Mouse (Mus musculus): ENCODE results near the gene Lpcat4. TPM values are rescaled to one million over a fixed set of nuclear protein-coding genes. Genes with fewer than 3 reads are reported as not detected.

The Lpcat4 gene
- total and polyA plus RNA-seq, 3 experiments = 11.7 to 69.9 TPM; not detected in 1

GRCm38 (mm10) chr2:112224356-112224755 lies 14.9 kb upstream of the Lpcat4 start:
- H3K9ac ChIP-seq (ENCODE audit: control insufficient read depth, low read depth, low read length, poor library complexity, severe bottlenecking) = no peak overlapping the region
- H3K79me2 ChIP-seq (ENCODE audit: control insufficient read depth, insufficient read depth, low read length, poor library complexity) = no peaks in the 10 kb centered on the region
- H3K9me3 ChIP-seq (replicated peaks; ENCODE audit: insufficient read depth, low read length) = no peaks in the 10 kb centered on the region
- no peak overlapping the region for H3K27ac ChIP-seq (ENCODE audit: control insufficient read depth, low read depth, low read length)
- DNase-seq (ENCODE audit: low read depth, low spot score) = no peak
- H3K27me3 ChIP-seq (ENCODE audit: control insufficient read depth in 1 of 2, insufficient read depth in 2 of 2, low read length in 2 of 2) = no peaks in the 10 kb centered on the region; a peak in 2 of 4 replicates
- H3K4me3 ChIP-seq (ENCODE audit: control insufficient read depth in 1 of 2, insufficient read depth in 1 of 2, low read depth in 2 of 2, low read length in 2 of 2) = no peak overlapping the region
- no peak for TF ChIP-seq EP300 (IDR thresholded peaks at IDR 0.05; ENCODE audit: low read depth in 1 of 2, low read length in 2 of 2)
- TF ChIP-seq NELFE (IDR thresholded peaks at IDR 0.05; ENCODE audit: low read depth, low read length) = no peak
- TF ChIP-seq KAT2A (conservative IDR thresholded peaks at IDR 0.05; ENCODE audit: low read depth, low read length) = no peak
- TF ChIP-seq SIN3A (IDR thresholded peaks at IDR 0.05; ENCODE audit: low read length) = no peak
- TF ChIP-seq E2F4 (IDR thresholded peaks at IDR 0.05; ENCODE audit: borderline replicate concordance, low read depth, low read length) = no peak
- TF ChIP-seq USF1 (IDR thresholded peaks at IDR 0.05; ENCODE audit: low read depth, low read length) = no peak
- no peak for TF ChIP-seq MAZ (IDR thresholded peaks at IDR 0.05; ENCODE audit: low read depth, low read length)
- no peak for TF ChIP-seq HCFC1 (IDR thresholded peaks at IDR 0.05; ENCODE audit: low read depth, low read length)
- TF ChIP-seq RCOR1 (IDR thresholded peaks at IDR 0.05; ENCODE audit: low read depth, low read length) = no peak
- no peak for TF ChIP-seq POLR2AphosphoS2 (IDR thresholded peaks at IDR 0.05; ENCODE audit: low read length)
- H3K36me3 ChIP-seq (ENCODE audit: control insufficient read depth in 1 of 2, insufficient read depth in 2 of 2, low read length in 2 of 2) = peaks cover 0 to 2% of the 10 kb centered on the region in 2 experiments; a peak in 1 of 4 replicates
- peaks cover 0 to 6% of the 10 kb centered on the region in 2 experiments; a peak in 1 of 4 replicates for H3K4me1 ChIP-seq (ENCODE audit: control insufficient read depth in 1 of 2, insufficient read depth in 2 of 2, low read length in 2 of 2)

GRCm38 (mm10) chr2:112232623-112233022 lies 6.6 kb upstream of the Lpcat4 start:
- Histone ChIP-seq H3K27me3 (ENCODE audit: control insufficient read depth in 1 of 2, insufficient read depth in 2 of 2, low read length in 2 of 2) (peaks cover 6 to 14% of the 10 kb centered on the region in 2 experiments), H3K27ac (ENCODE audit: control insufficient read depth, low read depth, low read length) (no peak overlapping the region), H3K36me3 (ENCODE audit: control insufficient read depth in 1 of 2, insufficient read depth in 2 of 2, low read length in 2 of 2) (no peaks in the 10 kb centered on the region), H3K4me3 (ENCODE audit: control insufficient read depth in 1 of 2, insufficient read depth in 1 of 2, low read depth in 2 of 2, low read length in 2 of 2) (no peak overlapping the region), H3K79me2 (ENCODE audit: control insufficient read depth, insufficient read depth, low read length, poor library complexity) (no peaks in the 10 kb centered on the region), H3K9me3 (replicated peaks; ENCODE audit: insufficient read depth, low read length) (no peaks in the 10 kb centered on the region), H3K9ac (ENCODE audit: control insufficient read depth, low read depth, low read length, poor library complexity, severe bottlenecking) (no peak overlapping the region), H3K4me1 (ENCODE audit: control insufficient read depth in 1 of 2, insufficient read depth in 2 of 2, low read length in 2 of 2) (no peaks in the 10 kb centered on the region; a peak in 1 of 4 replicates)
- TF ChIP-seq EP300 (IDR thresholded peaks at IDR 0.05; ENCODE audit: low read depth in 1 of 2, low read length in 2 of 2) (no peak), KAT2A (conservative IDR thresholded peaks at IDR 0.05; ENCODE audit: low read depth, low read length) (no peak), TAL1 (IDR thresholded peaks at IDR 0.05; ENCODE audit: low read length) (no peak), MAZ (IDR thresholded peaks at IDR 0.05; ENCODE audit: low read depth, low read length) (no peak), ZKSCAN1 (IDR thresholded peaks at IDR 0.05; ENCODE audit: low read depth, low read length) (no peak), MYC (IDR thresholded peaks at IDR 0.05; ENCODE audit: low read depth, low read length) (no peak), MAFK (IDR thresholded peaks at IDR 0.05; ENCODE audit: borderline replicate concordance, low read depth, low read length) (no peak), HCFC1 (IDR thresholded peaks at IDR 0.05; ENCODE audit: low read depth, low read length) (no peak), MYB (IDR thresholded peaks at IDR 0.05; ENCODE audit: low read depth, low read length) (no peak), MEF2A (IDR thresholded peaks at IDR 0.05; ENCODE audit: extremely low read depth, insufficient replicate concordance, low read depth, low read length, poor library complexity, severe bottlenecking) (no peak), CHD1 (IDR thresholded peaks at IDR 0.05; ENCODE audit: low read depth, low read length) (no peak)
- DNase-seq (ENCODE audit: low read depth, low spot score) = no peak

Measured in MEL (cell line).